Mouse (Mus musculus): ENCODE results near the gene Pnpla1. TPM values are rescaled to one million over a fixed set of nuclear protein-coding genes. Genes with fewer than 3 reads are reported as not detected.

Pnpla1 gene
- polyA plus RNA-seq, 1 experiment: not detected

- no peak for DNase-seq (ENCODE audit: low read depth)
These were observed 14.1 kb downstream of the Pnpla1 start for GRCm38 (mm10) chr17:28872322-28872721.

GRCm38 (mm10) chr17:28874216-28874615, 16.0 kb downstream of the Pnpla1 start:
- no peak for TF ChIP-seq POLR2A (IDR thresholded peaks at IDR 0.05; ENCODE audit: borderline replicate concordance, extremely low read depth, insufficient read depth, insufficient read length, poor library complexity, severe bottlenecking)
- no peak for TF ChIP-seq CTCF (IDR thresholded peaks at IDR 0.05; ENCODE audit: borderline replicate concordance, extremely low read depth, insufficient read depth, insufficient read length)
- no peak for DNase-seq (ENCODE audit: low read depth)

More at GRCm38 (mm10) chr17:28872322-28872721, 14.1 kb downstream of the Pnpla1 start:
- TF ChIP-seq CTCF (IDR thresholded peaks at IDR 0.05; ENCODE audit: borderline replicate concordance, extremely low read depth, insufficient read depth, insufficient read length) (no peak), POLR2A (IDR thresholded peaks at IDR 0.05; ENCODE audit: borderline replicate concordance, extremely low read depth, insufficient read depth, insufficient read length, poor library complexity, severe bottlenecking) (no peak)

- no peak for TF ChIP-seq CTCF (IDR thresholded peaks at IDR 0.05; ENCODE audit: borderline replicate concordance, extremely low read depth, insufficient read depth, insufficient read length)
- TF ChIP-seq POLR2A (IDR thresholded peaks at IDR 0.05; ENCODE audit: borderline replicate concordance, extremely low read depth, insufficient read depth, insufficient read length, poor library complexity, severe bottlenecking): no peak
- no peak for DNase-seq (ENCODE audit: low read depth)
These were observed 16.6 kb downstream of the Pnpla1 start for GRCm38 (mm10) chr17:28874825-28875224.

GRCm38 (mm10) chr17:28875316-28875715, 17.1 kb downstream of the Pnpla1 start:
- TF ChIP-seq POLR2A (IDR thresholded peaks at IDR 0.05; ENCODE audit: borderline replicate concordance, extremely low read depth, insufficient read depth, insufficient read length, poor library complexity, severe bottlenecking) (no peak), CTCF (IDR thresholded peaks at IDR 0.05; ENCODE audit: borderline replicate concordance, extremely low read depth, insufficient read depth, insufficient read length) (no peak)
- peak; percentile 71 for DNase-seq (ENCODE audit: low read depth)

- DNase-seq (ENCODE audit: low read depth): no peak
- no peak for TF ChIP-seq CTCF (IDR thresholded peaks at IDR 0.05; ENCODE audit: borderline replicate concordance, extremely low read depth, insufficient read depth, insufficient read length)
- no peak for TF ChIP-seq POLR2A (IDR thresholded peaks at IDR 0.05; ENCODE audit: borderline replicate concordance, extremely low read depth, insufficient read depth, insufficient read length, poor library complexity, severe bottlenecking)
These were observed 18.1 kb downstream of the Pnpla1 start for GRCm38 (mm10) chr17:28876331-28876730.

- TF ChIP-seq POLR2A (IDR thresholded peaks at IDR 0.05; ENCODE audit: borderline replicate concordance, extremely low read depth, insufficient read depth, insufficient read length, poor library complexity, severe bottlenecking) (no peak), CTCF (IDR thresholded peaks at IDR 0.05; ENCODE audit: borderline replicate concordance, extremely low read depth, insufficient read depth, insufficient read length) (peak; percentile 67)
- DNase-seq (ENCODE audit: low read depth): peak; percentile 41
These were observed 18.6 kb downstream of the Pnpla1 start for GRCm38 (mm10) chr17:28876821-28877220.

- TF ChIP-seq CTCF (IDR thresholded peaks at IDR 0.05; ENCODE audit: borderline replicate concordance, extremely low read depth, insufficient read depth, insufficient read length): peak; percentile 97
- no peak for TF ChIP-seq POLR2A (IDR thresholded peaks at IDR 0.05; ENCODE audit: borderline replicate concordance, extremely low read depth, insufficient read depth, insufficient read length, poor library complexity, severe bottlenecking)
- DNase-seq (ENCODE audit: low read depth): peak; percentile 89
These were observed 21.8 kb downstream of the Pnpla1 start for GRCm38 (mm10) chr17:28879931-28880391.

GRCm38 (mm10) chr17:28882316-28882715, 24.1 kb downstream of the Pnpla1 start:
- TF ChIP-seq CTCF (IDR thresholded peaks at IDR 0.05; ENCODE audit: borderline replicate concordance, extremely low read depth, insufficient read depth, insufficient read length) (no peak), POLR2A (IDR thresholded peaks at IDR 0.05; ENCODE audit: borderline replicate concordance, extremely low read depth, insufficient read depth, insufficient read length, poor library complexity, severe bottlenecking) (no peak)
- peak; percentile 86 for DNase-seq (ENCODE audit: low read depth)

- DNase-seq (ENCODE audit: low read depth): no peak
- TF ChIP-seq POLR2A (IDR thresholded peaks at IDR 0.05; ENCODE audit: borderline replicate concordance, extremely low read depth, insufficient read depth, insufficient read length, poor library complexity, severe bottlenecking) (no peak), CTCF (IDR thresholded peaks at IDR 0.05; ENCODE audit: borderline replicate concordance, extremely low read depth, insufficient read depth, insufficient read length) (no peak)
These were observed 24.6 kb downstream of the Pnpla1 start for GRCm38 (mm10) chr17:28882810-28883209.

GRCm38 (mm10) chr17:28883941-28884516, 25.8 kb downstream of the Pnpla1 start:
- TF ChIP-seq POLR2A (IDR thresholded peaks at IDR 0.05; ENCODE audit: borderline replicate concordance, extremely low read depth, insufficient read depth, insufficient read length, poor library complexity, severe bottlenecking) (no peak), CTCF (IDR thresholded peaks at IDR 0.05; ENCODE audit: borderline replicate concordance, extremely low read depth, insufficient read depth, insufficient read length) (no peak)
- no peak for DNase-seq (ENCODE audit: low read depth)

- TF ChIP-seq CTCF (IDR thresholded peaks at IDR 0.05; ENCODE audit: borderline replicate concordance, extremely low read depth, insufficient read depth, insufficient read length) (no peak), POLR2A (IDR thresholded peaks at IDR 0.05; ENCODE audit: borderline replicate concordance, extremely low read depth, insufficient read depth, insufficient read length, poor library complexity, severe bottlenecking) (no peak)
- DNase-seq (ENCODE audit: low read depth): no peak
These were observed 27.0 kb downstream of the Pnpla1 start for GRCm38 (mm10) chr17:28885231-28885630.

GRCm38 (mm10) chr17:28886266-28886665, 28.1 kb downstream of the Pnpla1 start:
- no peak for TF ChIP-seq CTCF (IDR thresholded peaks at IDR 0.05; ENCODE audit: borderline replicate concordance, extremely low read depth, insufficient read depth, insufficient read length)
- no peak for TF ChIP-seq POLR2A (IDR thresholded peaks at IDR 0.05; ENCODE audit: borderline replicate concordance, extremely low read depth, insufficient read depth, insufficient read length, poor library complexity, severe bottlenecking)
- DNase-seq (ENCODE audit: low read depth): no peak

Measured in brain, embryonic 14.5 days (tissue).